Mouse (Mus musculus): ENCODE data around the gene Sprtn.

- TF ChIP-seq CTCF (IDR thresholded peaks at IDR 0.05; ENCODE audit: insufficient read depth, low read length) (peak; percentile 72), POLR2A (IDR thresholded peaks at IDR 0.05; ENCODE audit: borderline replicate concordance, extremely low read depth, low read depth, low read length) (no peak)
Measured at GRCm38 (mm10) chr8:124859466-124859865, 38.2 kb upstream of the Sprtn start.

Data from lung, adult 2 months (tissue).